Mouse (Mus musculus) erythroblast, embryonic 14.5 days (primary cell): ENCODE data around the gene Dnmt1.

ENCODE experiments used
- GATA1 ChIP-seq: IDR thresholded peaks from 2 replicates; pipeline ENCODE4 v1.6.1; 2012; ENCODE audit warnings: low read length, inconsistent platforms, mixed read lengths
- TAL1 ChIP-seq: IDR thresholded peaks from 3 replicates; pipeline ENCODE4 v1.6.1; 2012; ENCODE audit warnings: low read length, inconsistent platforms, mixed read lengths

GRCm38 (mm10) chr9:20982171-20982570 is 22.5 kb upstream of the Dnmt1 start:
- TF ChIP-seq TAL1: no peak
- TF ChIP-seq GATA1: no peak
